Mouse (Mus musculus) thymus, postnatal 25 days (tissue): Measurements from ENCODE around the gene Cd40.

ENCODE experiments used
- DNase-seq: peaks from one replicate; pipeline ENCODE4 v3.0.0; 2022

Cd40 gene

DNA sequence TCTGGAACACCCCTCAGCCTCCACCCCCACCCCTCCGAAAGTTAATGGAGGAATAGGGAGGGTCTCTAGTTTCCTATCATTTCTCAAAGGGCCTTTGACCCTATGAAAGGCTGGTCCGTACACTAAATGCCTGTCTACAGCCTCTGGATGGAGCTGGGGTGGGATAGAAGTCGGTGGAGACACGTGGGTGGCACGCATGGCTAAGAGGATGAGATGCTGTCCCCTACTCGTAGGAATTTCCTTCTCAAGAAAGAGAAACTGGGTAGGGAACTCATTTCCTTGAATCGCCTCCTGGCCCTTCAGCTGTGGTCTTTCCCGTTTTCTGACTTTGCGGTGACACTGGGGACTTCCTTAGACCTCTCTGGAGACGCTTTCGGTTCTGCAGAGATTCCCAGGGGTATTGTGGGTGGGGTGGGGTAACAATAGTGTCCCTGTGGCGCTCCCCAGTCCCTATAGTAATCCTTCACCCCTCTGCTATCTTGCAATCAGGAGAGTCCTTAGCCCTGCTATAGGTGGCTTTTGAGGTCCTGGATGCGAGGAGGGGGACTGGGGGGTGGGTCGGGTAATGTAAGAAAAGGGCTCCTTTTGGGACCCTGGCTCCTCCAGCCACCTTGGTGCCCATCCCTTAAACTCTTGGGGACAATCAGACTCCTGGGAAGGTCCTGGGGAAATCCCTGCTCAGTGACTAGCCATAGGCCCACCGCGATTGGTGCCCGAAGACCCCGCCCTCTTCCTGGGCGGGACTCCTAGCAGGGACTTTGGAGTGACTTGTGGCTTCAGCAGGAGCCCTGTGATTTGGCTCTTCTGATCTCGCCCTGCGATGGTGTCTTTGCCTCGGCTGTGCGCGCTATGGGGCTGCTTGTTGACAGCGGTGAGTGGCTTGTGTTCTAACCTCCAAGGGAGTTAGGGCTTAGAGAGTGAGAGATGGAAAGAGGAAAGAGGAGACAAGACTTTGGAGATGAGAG lies at the start of gene Cd40:
Cd40 (plus strand) TSS at position 740 of the 965 bp plus-strand sequence.
- peak; percentile 26 for DNase-seq

DNA sequence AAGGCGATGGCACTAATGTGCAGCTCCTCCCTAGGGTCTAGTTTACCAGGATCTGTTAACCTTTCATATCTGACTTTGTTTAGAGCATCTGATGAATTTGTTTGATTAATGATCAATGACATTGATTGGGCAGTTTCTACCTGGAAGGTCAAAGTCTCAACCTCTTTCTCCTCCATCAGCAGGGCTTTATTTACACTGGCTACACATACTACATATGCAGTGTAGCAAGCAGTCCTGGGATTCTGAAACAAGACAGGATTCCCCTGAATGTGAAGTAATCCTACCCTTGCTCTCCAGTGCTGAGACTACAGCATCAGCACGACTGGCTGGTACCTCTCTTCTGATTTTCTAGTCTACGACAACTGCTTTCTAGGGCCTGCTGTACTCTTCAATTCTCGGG lies 48.6 kb upstream of the Cd40 start:
- DNase-seq, result no peak

DNA sequence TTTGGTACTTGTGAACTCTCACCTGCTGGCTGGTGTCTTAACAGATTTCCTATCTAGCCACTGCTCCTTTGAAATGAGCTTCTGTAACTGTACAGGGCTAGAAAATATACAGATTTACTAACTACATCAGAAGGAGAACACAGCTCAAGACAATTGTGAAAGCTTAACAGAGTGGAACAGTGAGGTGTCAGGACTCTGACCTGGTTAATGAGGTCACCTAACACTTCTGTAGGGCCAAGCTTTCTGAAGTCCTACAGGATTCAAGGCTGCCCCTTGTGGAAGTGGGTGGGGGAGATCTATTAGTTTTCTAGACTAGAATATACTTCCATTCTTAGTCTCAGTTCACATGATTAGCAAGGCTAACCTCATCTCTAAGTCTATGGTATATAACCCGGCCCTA lies 47.4 kb upstream of the Cd40 start:
- DNase-seq, result no peak

DNA sequence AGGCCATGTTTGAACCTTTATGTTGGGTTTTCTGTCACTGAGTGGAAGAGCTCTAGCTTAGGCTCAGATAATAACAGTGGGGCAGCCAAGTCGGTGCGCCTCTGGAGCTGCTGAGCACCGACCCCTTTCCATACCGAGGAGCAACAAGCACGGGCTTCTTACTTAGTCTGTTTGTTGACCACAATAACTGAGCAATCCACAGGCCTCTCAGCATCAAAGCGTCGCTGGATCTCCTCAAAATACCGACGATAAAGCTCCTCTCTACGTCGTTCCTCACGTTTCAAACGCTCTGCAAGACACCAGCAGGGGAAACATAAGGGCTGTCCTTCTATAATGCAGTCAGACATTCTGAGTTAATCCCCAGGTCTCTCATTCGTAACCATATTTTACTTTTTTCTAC lies 46.3 kb upstream of the Cd40 start:
- no peak for DNase-seq

DNA sequence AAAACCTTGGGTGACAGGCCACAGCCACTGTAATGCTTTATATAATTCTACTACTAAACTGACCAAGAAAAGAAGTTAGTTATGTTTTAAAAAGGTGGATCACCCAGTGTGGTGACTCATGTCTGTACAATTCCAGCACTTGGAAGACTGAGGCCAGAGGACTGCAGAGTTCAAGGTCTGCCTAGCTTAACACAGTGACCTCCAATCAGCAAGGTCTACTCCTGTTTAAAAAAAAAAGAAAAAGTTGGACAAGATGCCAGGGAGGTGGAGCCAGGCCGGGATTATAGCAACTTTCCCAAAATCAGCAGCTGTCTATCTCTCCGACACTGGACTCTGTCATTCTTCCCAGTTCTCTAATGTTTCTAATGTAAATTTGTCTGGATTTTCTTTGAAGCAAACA lies 45.8 kb upstream of the Cd40 start:
- no peak for DNase-seq

DNA sequence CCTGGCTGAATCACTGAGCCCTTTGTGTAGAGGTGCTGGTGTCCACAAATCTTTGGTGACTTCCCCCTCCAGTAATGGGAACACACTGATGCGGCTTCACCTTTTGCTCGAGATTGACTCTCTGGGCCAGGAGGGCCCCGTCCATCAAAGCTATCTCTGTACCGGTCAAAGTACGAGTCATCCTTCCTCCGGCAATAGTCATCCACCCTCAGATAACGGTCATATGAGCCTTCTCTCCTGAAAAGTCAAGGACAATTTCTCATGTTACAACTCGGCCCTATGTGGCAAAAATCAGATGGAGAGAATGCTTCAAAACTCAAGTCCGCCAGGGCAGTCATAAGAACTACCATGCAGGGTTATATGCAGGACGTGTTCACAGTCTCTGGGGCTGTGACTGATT lies 45.1 kb upstream of the Cd40 start:
- no peak for DNase-seq

DNA sequence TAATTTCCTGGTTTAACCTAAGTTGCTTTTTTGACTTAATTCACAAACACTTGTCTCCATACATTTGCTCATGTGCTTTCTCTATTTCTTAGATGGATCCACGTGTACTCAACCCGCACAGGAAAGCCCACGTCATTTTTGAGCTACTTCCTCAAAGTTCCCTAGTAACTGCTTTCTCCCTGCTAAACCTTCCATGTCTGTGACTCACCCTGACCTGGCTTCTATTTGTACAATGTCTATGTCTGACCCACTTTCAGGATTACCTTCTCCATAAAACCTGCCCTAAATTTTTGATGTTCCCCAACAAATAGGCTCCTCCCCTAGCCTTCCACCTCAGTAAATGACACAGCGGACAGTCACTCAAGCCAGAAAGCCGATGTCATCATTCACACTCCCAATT lies 40.5 kb upstream of the Cd40 start:
- DNase-seq, result no peak

DNA sequence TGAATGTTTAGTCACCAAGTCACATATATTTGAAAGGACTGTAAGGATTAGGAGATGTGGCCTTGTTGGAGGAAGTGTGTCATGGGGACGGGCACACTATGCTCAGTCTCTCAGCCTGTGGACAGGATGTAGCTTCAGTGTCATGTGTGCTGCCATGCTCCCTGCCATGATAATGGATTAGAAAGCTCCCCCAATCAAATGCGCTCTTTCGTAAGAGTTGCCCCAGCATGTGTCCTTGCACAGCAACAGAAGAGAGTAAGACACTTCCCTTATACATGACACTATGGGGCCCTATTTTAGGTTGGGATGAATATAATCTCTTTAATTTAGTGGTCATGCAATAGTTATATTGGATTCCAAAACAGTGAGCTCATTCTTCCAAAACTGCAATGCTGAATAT lies 34.9 kb upstream of the Cd40 start:
- no peak for DNase-seq

DNA sequence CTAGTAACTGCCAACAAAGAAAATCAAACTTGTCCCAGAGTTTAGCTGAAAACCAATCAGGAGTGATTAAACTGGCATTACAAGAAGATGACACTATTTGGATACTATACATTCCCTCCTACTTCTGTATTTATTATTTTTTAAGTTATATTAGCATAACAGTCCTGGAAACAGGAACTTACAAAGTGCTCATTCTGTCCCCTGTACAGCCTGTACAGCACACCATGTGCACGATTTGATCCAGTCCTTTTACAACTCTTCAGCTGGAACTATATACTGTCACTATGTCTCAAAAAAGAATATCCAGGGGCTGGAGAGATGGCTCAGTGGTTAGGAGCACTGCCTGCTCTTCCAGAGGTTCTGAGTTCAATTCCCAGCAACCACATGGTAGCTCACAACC lies 28.3 kb upstream of the Cd40 start:
- no peak for DNase-seq

DNA sequence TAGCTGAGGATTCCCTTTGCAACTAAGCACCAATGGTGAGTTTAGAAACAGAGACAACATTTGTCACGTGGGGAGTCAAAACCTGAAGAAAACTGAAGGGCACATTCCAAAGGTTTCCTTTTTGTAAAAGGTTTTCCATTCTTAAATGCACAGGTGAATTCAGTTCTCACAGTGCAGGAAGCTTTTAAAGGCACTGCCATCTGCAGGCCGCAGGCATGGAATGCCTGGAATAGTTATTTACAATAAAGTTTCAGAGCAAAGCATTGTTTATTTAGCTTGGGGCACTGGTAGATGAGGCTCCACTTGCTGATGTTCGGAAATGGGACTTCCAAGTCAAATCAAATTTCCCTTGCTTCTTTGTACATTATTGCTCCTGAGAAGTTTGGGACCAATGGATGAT lies 22.9 kb upstream of the Cd40 start:
- no peak for DNase-seq

DNA sequence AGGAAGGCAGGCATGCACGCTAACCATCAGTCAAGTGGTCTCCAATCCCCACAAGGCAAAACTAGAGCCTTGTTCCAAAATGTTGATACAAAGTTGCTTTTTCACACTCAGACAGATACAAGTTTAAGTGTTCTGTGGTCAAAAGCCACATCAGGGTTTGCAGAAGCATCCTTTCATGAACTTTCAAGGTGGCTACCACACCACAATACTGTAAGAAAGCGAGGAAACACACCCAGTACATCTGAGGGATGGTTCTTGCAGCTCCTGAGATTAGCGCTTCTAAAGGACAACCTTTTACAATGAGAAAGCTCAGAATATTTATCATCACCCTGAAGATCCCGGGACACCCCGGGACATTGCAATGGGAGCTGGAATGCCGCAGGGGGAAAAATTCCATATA lies 22.1 kb upstream of the Cd40 start:
- DNase-seq, result no peak

DNA sequence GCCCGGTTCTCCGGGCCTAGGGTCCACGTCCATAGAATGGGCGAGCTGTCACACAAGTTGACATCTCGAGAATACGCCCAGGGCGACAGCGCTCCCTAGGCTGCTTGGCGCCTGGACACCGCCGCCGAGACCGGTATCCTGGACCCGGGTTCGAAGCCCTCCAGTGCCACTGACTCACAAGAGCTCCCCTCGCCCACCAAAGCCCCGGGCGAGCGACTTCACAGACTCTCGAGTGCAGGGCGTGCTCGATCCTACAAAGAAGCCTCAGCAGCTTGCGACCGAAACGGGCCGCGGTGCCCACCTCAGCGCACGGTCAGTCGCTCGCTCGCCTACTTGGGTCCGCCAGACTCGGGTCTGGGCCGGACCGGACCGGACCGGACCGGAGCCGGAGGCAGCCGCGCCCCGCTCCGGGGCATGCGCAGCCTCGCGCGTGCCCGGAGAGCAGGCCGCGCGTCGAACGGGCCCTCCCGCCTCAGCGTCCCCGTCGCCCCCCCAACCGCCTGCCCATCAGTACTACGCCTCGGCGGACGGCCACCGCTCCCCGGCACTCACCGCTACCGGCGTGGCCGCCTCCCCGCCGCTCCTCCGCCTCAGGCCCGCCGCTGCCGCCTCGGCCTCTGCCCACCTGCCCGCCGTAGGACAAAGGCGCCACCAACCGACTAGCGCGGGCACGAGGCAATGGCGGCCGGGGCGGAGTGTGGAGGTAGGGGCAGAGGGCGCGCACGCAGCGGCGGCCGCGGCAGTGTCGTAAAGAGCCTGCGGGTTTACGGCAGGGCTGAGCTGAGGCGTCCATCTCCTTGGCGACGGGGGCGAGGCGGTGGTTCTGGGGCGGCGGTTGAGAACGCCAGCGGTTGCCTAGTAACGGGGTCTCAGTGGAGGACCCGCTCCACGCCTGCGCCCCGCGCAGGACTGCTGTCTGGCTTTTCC lies 21.0 kb upstream of the Cd40 start, which contains the start of gene Ncoa5:
Ncoa5 (minus strand) TSS at position 737 of the 927 bp plus-strand sequence.
- DNase-seq, result peak; percentile 99

DNA sequence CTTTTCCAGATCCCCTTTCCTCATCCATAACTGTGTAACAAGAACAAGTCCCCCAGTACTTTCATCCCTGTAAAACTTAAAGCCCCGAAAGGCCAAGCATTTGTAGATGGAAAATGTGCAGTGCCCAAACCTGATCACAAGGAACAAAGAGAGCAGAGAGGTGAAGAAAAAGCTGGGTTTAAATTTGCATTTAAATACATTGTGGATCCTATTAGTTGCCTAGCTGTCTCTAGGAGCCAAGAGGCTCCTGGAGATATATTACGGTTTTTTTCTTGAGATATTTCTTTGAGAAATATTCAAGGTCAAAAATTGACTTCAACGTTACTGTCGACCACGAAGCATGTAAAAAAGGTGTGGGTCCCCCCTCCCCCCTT lies 20.4 kb upstream of the Cd40 start:
- DNase-seq, result no peak

DNA sequence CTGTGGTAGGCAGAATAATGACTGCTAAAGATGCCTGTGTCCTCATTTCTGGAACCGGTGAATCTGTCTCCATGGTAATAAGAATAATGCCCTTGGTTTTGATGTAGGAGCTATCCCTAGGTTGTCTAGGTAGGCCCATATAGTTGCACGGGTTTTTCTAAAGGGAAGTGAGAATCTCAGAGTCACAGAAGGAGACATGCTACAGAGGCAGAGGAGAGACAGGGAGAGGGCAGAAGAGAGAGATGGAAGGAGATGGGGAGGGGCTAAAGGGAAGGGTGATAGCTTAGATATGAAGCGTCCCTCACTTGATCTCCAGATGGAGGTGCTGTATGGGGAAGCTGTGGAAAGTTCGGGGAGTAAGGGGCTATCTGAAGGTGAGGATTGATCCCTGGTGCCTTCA lies 18.0 kb upstream of the Cd40 start:
- DNase-seq, result no peak

DNA sequence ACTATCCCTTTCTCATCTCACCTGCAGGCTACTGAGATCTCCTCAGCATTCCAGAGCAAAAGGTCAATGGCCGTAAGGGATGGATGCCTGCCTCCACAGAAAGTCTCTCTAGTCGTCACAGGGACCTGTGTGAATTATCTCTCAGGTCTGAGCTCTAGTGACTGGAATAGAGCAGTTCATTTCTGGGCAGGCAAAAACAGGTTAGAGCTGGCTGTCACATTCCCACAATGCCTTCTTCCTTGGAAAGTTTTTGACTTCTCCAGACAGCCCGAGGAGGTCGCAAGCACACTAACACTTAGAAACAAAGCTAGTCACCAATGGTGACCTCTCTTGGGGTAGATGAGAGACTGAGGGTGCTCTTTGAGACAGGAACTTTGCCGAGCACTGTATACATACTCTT lies 13.3 kb upstream of the Cd40 start:
- DNase-seq, result no peak

DNA sequence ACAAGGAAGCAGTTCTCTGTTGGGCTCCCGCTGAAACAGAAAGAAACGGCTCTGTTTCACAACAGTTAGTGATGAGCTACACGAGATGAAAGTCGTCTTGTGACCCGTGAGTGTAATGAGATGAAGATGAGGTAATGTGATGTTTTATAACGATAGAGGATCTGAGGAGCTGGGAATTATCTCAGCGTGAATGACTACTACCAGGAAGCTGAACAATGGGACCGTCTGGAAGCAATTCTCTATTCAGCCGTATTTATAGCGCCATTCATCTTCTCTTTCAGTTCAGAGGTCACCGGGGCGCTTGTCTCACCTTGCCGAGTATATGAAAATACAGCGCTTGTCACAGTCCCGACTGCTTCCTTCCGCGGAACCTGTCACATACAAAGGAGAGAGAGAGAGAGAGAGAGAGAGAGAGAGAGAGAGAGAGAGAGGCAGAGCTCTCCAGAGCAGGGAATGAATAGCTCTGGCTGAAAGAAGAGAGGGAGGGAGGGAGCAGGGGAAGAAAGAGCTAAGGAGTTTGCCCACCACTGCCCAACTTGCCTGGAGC lies 12.3 kb upstream of the Cd40 start:
- DNase-seq, result no peak

DNA sequence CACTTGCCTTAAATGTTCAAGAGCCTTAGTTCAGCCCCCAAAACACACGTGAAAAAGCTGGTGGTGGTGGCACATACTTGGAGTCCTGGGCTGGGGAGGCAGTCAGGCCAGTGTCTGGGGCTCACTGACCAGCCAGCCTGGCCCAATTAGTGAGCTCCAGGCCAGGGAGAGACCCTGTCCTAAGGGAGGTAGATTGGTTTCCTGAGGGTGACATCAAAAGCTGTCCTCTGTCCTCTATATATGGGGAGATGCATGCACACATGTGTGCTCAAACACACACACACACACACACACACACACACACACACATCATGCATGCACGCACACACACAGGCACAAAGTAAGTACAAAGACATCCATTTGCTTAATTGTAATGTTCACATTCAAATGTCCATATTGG lies 11.7 kb upstream of the Cd40 start:
- no peak for DNase-seq

DNA sequence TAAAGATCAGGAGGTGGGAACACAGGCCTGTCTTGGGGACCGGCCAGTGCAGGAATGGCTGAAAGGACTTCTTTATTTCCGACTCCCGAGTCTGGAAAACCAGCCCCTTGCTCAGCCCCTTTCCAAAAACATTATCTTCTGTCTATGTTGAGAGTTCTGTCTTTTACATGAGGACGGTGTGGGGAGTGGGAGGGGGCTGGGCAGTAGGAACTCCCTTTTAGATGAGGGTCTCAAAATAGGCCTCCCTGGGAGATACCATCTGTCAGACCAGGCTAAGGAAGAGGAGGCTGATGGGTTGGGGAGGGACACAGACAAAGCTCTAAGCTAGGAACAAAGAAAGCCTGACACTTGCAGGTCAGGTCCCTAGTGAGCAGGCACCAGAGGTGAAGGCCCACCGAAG lies 6.4 kb upstream of the Cd40 start:
- no peak for DNase-seq

DNA sequence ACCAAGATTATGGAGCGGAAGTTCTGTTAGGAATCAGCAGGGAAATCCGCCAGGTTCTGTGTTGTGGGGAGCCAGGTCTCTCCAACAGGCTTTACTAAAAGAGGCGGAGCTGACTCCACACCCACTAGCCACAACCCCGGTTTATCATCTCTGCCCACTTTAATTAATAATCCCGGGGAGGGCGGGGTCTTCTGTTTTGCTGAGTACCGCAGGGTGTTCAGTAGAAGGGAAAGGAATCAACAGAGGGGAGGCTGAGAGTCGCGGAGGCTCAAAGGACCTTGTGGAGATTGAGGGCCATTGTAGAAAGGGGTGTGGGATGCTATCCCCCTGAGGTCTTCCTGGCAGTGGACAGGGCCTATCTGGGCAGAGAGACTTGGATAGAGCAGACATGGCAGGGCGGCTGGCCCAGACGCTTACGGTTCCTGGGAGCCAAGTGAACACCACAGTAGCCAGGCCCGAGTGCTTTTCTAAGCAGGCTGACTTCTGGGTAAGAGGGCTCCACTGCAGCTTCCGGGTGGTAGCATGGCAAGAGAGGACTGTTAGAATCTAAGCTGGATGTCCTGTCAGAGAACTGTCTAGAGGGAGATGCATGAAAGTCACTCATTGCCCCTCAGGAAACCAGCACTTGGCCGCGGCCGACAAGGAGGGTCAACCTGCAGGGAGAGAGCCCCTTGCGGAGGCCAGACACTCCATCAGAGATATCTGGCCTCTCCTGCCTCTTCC lies 4.4 kb upstream of the Cd40 start:
- no peak for DNase-seq

DNA sequence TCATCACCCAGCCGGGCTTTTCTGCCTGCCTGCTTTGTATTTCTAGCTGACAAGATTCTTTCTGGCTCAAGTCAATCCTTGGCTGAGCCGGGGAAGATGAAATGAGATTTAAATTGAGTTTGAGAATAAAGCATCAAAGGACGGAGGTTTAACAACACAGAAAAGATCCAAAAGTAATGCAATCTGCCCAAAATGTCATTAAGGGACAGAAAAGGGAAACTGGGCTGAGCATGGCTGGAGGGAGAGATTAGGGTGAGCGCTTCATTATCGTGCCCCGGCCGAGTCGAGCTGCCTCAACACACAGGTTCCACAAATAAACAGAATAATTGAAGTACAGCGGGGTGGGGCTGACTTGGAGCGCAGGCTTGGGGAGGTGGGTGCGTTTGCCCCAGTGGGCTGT lies 3.9 kb upstream of the Cd40 start:
- no peak for DNase-seq

DNA sequence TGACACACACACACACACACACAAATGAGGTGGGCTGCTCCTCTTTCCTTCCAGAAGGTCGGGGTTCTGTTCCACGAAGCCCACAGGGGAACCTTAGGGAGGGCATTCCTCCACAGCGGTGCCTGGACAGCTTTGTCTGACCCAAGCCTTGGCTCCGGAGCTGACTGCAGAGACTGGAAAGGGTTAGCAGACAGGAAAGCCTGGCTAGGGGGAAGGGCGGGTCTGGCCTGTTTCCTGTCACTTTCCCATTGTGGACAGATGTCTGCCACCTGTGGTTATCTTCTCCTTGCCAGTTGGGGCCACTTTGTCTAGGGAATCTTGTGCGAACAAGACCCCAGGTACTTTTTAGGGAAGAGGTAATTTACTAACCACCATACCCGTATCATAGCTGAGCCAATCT lies 478 bp downstream of the Cd40 start:
- DNase-seq, result no peak

DNA sequence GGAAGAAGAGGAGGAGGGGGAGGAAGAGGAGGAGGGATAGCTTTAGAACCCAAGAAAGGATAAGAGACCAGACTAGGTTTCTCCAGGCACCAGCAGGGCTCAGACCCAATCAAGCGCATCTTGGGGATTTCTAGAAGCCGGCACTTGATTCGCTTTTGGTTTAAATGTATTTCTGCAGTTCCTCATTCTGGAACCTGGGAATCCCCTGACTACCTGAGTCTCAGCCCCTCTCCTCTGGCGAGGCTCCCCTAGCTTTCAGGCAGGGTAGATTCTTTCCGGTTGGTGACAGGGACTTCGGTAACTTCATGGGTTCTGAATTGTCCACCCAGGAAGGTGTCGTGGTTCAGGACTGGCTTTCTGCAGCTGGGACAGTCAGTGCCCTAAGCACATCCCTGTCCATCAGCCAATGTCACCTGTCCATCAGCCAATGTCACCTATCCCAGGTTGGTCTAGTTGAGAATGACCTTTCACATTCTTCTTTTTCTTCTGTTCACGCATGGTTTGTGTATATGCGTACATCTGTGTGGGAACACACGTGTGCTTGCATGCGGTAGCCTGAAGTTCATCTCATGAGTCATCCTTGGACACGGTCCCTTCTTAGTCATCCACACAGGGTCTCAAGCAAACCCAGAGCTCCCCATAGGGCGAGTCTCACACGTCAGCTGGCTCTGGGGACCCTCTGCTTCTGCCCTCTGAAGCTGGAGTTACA lies 1.1 kb downstream of the Cd40 start:
- no peak for DNase-seq
